Mouse (Mus musculus) forebrain, postnatal 0 days (tissue): ENCODE measurements around the gene Samd3. TPM values are rescaled to one million over a fixed set of nuclear protein-coding genes. Genes with fewer than 3 reads are reported as not detected.

Experiments
- ATAC-seq: fragments of 200-750 bp; cut with Nextera tagmentation; 2 replicates; pipeline ENCODE4 v1.8.0; 2017; ENCODE audit warnings: mild to moderate bottlenecking, moderate library complexity
- DNase-seq: peaks from one replicate; pipeline ENCODE4 v3.0.0-alpha.2; 2015
- H3K27ac ChIP-seq: fragments of 300-500 bp; sonication (generic); 2 replicates; pipeline ENCODE4 v1.5.1; 2014; ENCODE audit warnings: low read depth, mild to moderate bottlenecking, antibody characterized with exemption, low read length, moderate library complexity, mixed read lengths
- H3K27me3 ChIP-seq: fragments of 300-500 bp; sonication (generic); 2 replicates; pipeline ENCODE4 v1.6.1; 2014; ENCODE audit warnings: mild to moderate bottlenecking, low read length, mixed read lengths; ENCODE audit not compliant: insufficient read depth
- H3K36me3 ChIP-seq: fragments of 300-500 bp; sonication (generic); 2 replicates; pipeline ENCODE4 v1.6.1; 2014; ENCODE audit warnings: mild to moderate bottlenecking, moderate library complexity; ENCODE audit not compliant: insufficient read depth
- H3K4me1 ChIP-seq: fragments of 300-500 bp; sonication (generic); 2 replicates; pipeline ENCODE4 v1.6.1; 2014; ENCODE audit warnings: antibody characterized with exemption; ENCODE audit not compliant: insufficient read depth
- H3K4me2 ChIP-seq: fragments of 300-500 bp; sonication (generic); 2 replicates; pipeline ENCODE4 v1.6.1; 2014; ENCODE audit warnings: low read depth, mild to moderate bottlenecking, moderate library complexity
- H3K4me3 ChIP-seq: fragments of 300-500 bp; sonication (generic); 2 replicates; pipeline ENCODE4 v1.5.1; 2014; ENCODE audit warnings: low read depth, low read length, mixed read lengths
- H3K9ac ChIP-seq: fragments of 300-500 bp; sonication (generic); 2 replicates; pipeline ENCODE4 v1.6.1; 2014; ENCODE audit warnings: mild to moderate bottlenecking
- H3K9me3 ChIP-seq: fragments of 300-500 bp; sonication (generic); 2 replicates; pipeline ENCODE4 v1.6.1; 2016; ENCODE audit warnings: low read length
- CTCF ChIP-seq: sonication (generic); IDR thresholded peaks from 2 replicates; pipeline ENCODE4 v1.5.1; 2016; ENCODE audit warnings: antibody characterized with exemption, control low read depth, low read depth
- WGBS: fragments of 180-500 bp; shearing (Covaris S2); extraction: QIAGEN DNeasy Blood & Tissue Kit; methylation state at CpG from one replicate; pipeline ENCODE4 v1.1.7; 2014; 5-methylcytosine and 5-hydroxymethylcytosine counted together
- polyA plus RNA-seq: library from polyadenylated mRNA; unstranded; fragments of >200 nt; fragmentation: Nextera tagmentation; extraction: Ambion mirVana; gene quantifications from 2 replicates; pipeline ENCODE4 v1.2.1, GENCODE M21; 2015
- total RNA-seq: library from RNA; depleted of rRNA; stranded (reverse); fragments of >200 nt; gene quantifications from 2 replicates; pipeline ENCODE4 v1.2.3, GENCODE M21; 2014

Samd3 gene
- total and polyA plus RNA-seq, 2 experiments from 2014 or later, result 3.4 to 3.8 TPM

GRCm38 (mm10) chr10:26249426-26250165, 20.1 kb downstream of the Samd3 start:
- WGBS, result 83% methylated on average over 7 of the region's 7 CpGs
- no peaks in the 10 kb centered on the region for H3K9me3 ChIP-seq
- ATAC-seq (no peak), DNase-seq (no peak)
- no peaks in the 10 kb centered on the region for H3K36me3 ChIP-seq
- no peak for TF ChIP-seq CTCF
- no peak overlapping the region for H3K27ac ChIP-seq
- no peak overlapping the region for H3K4me2 ChIP-seq
- no peaks in the 10 kb centered on the region for H3K27me3 ChIP-seq
- H3K4me1 ChIP-seq, result no peaks in the 10 kb centered on the region
- no peak overlapping the region for H3K9ac ChIP-seq
- H3K4me3 ChIP-seq, result no peak overlapping the region

GRCm38 (mm10) chr10:26259908-26260307, 30.4 kb downstream of the Samd3 start:
- 62% methylated on average over 4 of the region's 4 CpGs for WGBS
- DNase-seq, result no peak
- no peak overlapping the region for H3K9ac ChIP-seq
- no peaks in the 10 kb centered on the region for H3K36me3 ChIP-seq
- H3K9me3 ChIP-seq, result no peaks in the 10 kb centered on the region
- H3K4me2 ChIP-seq, result no peak overlapping the region
- H3K4me1 ChIP-seq, result no peaks in the 10 kb centered on the region
- no peak overlapping the region for H3K27ac ChIP-seq
- no peak for TF ChIP-seq CTCF
- no peak for ATAC-seq
- H3K4me3 ChIP-seq, result no peak overlapping the region
- H3K27me3 ChIP-seq, result no peaks in the 10 kb centered on the region

GRCm38 (mm10) chr10:26263744-26264459, 34.4 kb downstream of the Samd3 start:
- Histone ChIP-seq H3K27me3 (no peaks in the 10 kb centered on the region), H3K9me3 (no peaks in the 10 kb centered on the region), H3K27ac (no peak overlapping the region), H3K4me3 (no peak overlapping the region), H3K4me1 (no peaks in the 10 kb centered on the region), H3K9ac (no peak overlapping the region), H3K4me2 (no peak overlapping the region), H3K36me3 (no peaks in the 10 kb centered on the region)
- ATAC-seq (no peak), DNase-seq (no peak)
- WGBS, result 84% methylated on average over 3 of the region's 3 CpGs
- no peak for TF ChIP-seq CTCF

GRCm38 (mm10) chr10:26275414-26275813, 45.9 kb downstream of the Samd3 start:
- TF ChIP-seq CTCF, result no peak
- WGBS, result 95% methylated on average over 6 of the region's 6 CpGs
- H3K36me3 ChIP-seq, result peaks cover 21% of the 10 kb centered on the region; the same call in 1 of the 2 replicates

GRCm38 (mm10) chr10:26280009-26280408, 50.5 kb downstream of the Samd3 start:
- 0 out of 2 replicates have a peak overlapping the region, but pooled peaks have one; percentile 9 for H3K27ac ChIP-seq
- DNase-seq (no peak), ATAC-seq (peak; percentile 23)
- H3K9me3 ChIP-seq, result no peaks in the 10 kb centered on the region
- WGBS, result 52% methylated on average over 8 of the region's 8 CpGs
- no peak overlapping the region for H3K4me2 ChIP-seq
- no peak overlapping the region for H3K9ac ChIP-seq
- H3K4me1 ChIP-seq, result no peaks in the 10 kb centered on the region
- H3K36me3 ChIP-seq, result peaks cover 22% of the 10 kb centered on the region; the same call in 1 of the 2 replicates
- no peak overlapping the region for H3K4me3 ChIP-seq
- no peaks in the 10 kb centered on the region for H3K27me3 ChIP-seq
- no peak for TF ChIP-seq CTCF

More at GRCm38 (mm10) chr10:26275414-26275813, 45.9 kb downstream of the Samd3 start:
- Histone ChIP-seq H3K9ac (no peak overlapping the region), H3K9me3 (no peaks in the 10 kb centered on the region), H3K4me1 (no peaks in the 10 kb centered on the region), H3K27me3 (no peaks in the 10 kb centered on the region), H3K4me2 (no peak overlapping the region), H3K4me3 (no peak overlapping the region), H3K27ac (no peak overlapping the region)
- ATAC-seq (no peak), DNase-seq (no peak)

GRCm38 (mm10) chr10:26287136-26287535, 57.6 kb downstream of the Samd3 start:
- peaks cover 16% of the 10 kb centered on the region; the same call in 1 of the 2 replicates for H3K36me3 ChIP-seq
- no peak overlapping the region for H3K9ac ChIP-seq
- WGBS, result 87% methylated on average over 7 of the region's 7 CpGs
- no peak for TF ChIP-seq CTCF
- no peaks in the 10 kb centered on the region for H3K27me3 ChIP-seq
- H3K4me2 ChIP-seq, result no peak overlapping the region
- no peak overlapping the region for H3K4me3 ChIP-seq
- ATAC-seq (no peak), DNase-seq (no peak)
- H3K4me1 ChIP-seq, result no peaks in the 10 kb centered on the region
- H3K9me3 ChIP-seq, result no peaks in the 10 kb centered on the region
- no peak overlapping the region for H3K27ac ChIP-seq

- Histone ChIP-seq H3K9ac (no peak overlapping the region), H3K36me3 (peaks cover 14% of the 10 kb centered on the region), H3K4me2 (no peak overlapping the region), H3K9me3 (no peaks in the 10 kb centered on the region), H3K27ac (no peak overlapping the region), H3K4me1 (0 out of 2 replicates have a peak, but pooled peaks cover 3% of the 10 kb centered on the region), H3K4me3 (no peak overlapping the region), H3K27me3 (no peaks in the 10 kb centered on the region)
- DNase-seq, result peak; percentile 37
- 0 out of 2 replicates have a peak, but pooled peaks have one; percentile 16 for ATAC-seq
- 40% methylated on average over 3 of the region's 3 CpGs for WGBS
- TF ChIP-seq CTCF, result no peak
These were observed 67.7 kb downstream of the Samd3 start for GRCm38 (mm10) chr10:26297200-26297599.
